Mouse (Mus musculus) kidney, adult 18-20 months (tissue): ENCODE data around the gene Map3k9.

Source experiments
- DNase-seq: peaks from one replicate; pipeline ENCODE4 v3.0.0; 2021

Gene Map3k9

DNA sequence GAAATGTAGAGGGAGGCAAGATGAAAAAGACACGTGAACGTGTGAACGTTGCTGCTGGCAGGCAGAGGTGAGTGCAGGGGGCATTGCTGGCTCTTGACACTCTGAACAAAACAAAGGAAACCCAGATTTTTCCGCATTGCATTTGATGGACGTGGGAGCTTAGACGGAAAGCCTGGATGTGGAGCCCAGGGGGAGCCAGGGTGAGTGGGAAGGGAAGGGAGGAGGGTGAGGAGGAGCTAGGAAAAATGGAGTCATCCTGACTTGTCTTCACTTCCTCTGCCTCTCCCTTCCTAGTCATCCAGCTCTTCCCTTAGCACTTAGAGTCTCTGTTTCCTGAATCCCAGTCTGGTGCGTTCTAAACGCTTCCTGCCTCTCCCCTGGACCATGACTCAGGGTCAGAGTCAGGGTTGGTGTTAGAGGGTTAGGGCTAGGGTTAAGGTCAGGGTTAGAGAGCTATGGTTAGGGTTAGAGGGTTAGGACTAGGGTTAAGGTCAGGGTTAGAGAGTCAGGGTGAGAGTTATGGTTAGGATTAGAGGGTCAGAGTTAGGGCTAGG is 89.7 kb downstream of the Map3k9 start:
- DNase-seq: peak; percentile 10

DNA sequence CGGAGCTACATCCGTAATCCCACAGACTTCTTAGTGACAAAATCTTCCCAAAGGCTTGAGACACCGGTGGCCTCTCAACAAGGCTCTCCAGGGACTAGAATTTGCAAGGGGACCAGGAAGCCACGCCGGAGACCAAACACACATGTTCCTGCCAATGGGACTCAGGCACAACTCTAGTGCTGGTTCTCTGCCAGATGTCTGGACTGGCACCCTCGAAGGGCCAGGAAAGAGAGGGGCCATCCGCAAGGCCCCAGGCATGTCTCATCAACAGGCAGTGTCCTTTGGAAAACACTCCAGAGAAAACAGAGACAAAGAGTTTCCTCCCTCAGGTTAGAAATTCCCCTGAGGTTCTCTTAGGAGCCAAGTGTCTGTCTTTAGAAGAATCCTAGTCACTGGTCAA is 90.2 kb downstream of the Map3k9 start:
- peak; percentile 8 for DNase-seq

DNA sequence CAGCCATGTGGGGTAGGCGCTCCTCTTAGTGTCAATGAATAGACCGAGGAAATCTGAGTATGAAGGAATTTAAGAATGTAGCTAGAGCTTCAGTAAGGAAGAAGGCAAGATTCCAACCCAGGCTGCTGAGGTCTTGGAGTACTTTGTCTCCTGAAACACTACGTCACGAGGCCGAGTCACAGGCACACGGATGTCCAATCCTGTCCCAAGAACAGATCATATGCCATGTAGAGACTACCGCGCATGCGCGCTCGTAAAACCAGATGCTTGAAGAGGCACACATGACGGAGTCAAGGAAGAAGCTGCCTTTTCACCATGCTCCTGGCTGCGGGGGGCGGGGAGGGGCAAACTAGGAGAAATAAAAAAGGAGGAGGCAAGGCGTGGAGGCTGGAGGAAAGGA is 90.9 kb downstream of the Map3k9 start:
- DNase-seq: no peak

DNA sequence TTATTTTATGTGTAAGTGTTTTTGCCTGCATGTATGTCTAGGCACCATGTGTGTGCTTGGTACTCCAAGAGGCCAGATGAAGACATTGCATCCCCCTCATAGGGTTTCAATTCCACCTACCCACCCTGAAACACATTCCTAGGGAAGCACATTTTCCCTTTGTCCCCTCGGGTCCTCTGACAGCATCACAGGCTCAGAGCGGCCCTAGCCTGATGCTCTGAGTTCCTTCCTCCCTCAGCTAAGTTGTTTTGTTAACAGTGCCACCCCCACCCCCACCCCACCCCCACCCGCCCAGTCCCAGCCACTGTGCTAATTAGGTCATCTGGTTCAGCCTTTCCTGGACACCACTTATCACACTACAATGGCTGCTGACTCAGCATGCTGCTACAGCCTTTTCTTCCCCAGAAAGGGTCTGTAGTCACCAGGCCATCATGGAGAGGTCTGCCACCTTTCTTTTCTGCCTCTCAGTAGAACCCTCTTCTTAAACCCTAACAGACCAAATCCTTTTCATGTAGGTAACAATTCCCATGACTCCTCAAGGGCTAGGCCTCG is 91.4 kb downstream of the Map3k9 start:
- no peak for DNase-seq

DNA sequence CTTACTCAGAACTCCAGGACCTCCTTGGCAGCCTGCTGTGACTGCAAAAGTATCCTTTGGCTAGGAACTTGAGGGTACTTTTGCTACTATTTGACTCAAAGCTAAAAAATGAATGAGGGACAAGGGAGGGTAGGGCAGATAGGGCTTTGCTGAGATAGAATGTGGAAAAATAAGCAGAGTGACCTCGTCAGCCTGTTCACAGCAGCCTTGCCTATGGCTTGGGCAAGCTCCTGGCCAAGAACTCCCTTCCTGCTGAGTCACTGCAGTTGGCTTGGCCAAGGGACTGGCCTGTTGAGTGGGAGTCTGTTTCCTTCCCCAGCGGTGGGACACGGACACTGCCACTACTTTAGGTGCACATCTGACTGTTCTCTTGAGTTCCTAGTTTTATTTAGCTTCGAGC is 92.4 kb downstream of the Map3k9 start:
- no peak for DNase-seq

DNA sequence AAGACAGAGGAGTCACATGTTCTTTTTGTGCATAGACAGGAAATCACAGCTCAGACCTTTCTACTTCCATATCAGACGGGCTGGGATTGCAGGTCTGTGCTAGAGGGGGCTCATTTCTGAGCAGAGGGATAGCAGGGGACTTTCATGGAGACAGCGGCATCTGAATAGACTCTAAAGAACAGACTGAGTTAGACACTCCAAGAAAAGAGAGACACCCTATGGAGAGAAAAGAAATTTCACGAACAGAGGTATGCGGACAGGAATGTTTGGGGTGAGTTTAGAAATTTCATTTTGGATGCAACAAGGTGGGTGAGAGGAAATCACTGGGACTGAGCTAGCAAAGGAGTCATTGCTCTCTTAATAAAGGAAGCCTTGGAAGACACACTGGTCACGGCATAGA is 93.1 kb downstream of the Map3k9 start:
- no peak for DNase-seq

DNA sequence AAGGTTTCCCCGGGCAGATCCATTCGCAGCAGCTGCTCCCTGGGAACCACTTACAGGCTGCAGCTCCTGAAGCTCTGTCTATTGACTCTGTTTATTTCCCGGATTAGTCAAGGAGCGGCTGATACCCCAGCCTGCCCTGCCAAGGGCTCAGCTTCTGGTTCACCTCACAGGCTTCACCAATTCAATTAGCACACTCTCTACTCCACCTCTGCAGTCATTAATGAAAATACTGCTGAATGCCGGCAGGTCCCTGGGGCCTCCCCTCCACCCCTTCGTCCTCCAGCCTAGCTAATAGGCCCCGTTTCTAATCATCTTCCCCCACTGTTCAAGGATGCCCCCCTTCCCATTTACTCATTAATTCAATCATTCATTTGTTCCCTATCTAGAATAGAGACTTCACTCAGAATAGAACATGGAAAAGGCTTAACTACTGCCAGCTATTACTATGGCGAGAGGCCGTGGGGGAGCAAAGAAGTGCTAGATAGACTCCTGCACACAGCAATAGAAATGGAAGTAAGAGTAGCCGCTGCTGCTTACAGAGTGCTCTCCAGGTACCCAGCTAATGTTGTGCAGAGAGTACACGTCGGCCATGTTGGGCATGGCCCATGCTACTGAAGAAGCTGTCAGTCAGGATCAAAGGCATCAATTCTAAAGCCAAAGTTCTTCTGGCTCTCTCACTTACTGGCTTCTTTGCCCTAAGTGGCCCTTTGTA is 94.4 kb downstream of the Map3k9 start:
- DNase-seq: no peak

DNA sequence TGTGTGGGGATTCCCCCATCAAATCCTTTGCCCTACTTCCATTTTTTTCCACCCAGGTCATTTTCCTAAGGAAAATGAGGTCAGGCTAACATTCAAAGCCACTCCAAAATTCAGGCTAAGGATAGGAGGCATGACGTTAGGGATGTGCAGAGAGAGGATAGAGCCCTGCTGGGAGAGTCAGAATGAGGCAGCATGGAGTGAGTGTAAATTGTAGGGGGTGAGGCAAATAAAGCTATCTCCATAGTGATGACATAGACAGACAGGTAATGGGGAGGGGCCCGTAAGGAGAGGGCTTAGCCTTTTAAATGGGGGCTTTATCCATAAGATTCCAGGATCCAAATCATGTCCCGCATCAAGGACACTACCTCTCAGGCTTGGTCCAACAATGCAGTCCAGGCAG is 95.0 kb downstream of the Map3k9 start:
- DNase-seq: no peak

DNA sequence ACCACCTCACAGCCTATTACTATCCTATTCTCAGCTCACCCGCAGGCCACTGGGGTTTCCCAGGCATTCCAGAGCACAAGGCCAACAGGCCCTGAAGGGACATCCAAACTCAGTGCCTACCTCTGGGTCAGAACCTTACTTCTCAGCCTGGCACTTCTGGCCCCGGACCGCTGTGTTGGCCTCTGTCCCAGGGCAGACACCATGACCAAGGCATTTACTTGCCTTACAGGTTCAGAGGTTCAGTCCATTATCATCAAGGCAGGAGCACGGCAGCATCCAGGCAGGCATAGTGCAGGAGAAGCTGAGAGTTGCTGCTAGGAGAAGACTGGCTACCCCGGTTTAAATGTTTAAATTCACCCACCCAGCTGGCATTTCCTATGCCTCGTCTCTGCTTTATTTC is 96.9 kb downstream of the Map3k9 start:
- DNase-seq: no peak

DNA sequence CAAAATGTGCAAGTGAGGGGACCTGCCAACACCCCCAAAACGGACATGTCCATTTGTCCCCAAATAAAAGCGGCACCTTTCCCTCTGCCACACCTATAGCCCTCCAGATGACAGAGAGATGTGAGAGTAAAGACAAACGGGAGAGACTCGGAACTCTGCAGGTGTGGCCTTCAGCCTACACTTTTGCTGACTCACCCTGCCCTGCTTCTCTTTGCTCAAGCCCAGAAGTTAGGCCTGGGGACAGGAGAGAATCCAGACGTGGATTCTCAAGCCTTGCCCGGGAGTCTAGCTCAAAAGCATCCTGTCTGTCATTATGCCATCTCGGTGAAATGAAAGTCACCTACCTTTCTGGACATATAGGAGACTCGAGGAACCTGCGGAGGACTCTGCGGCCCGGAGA is 97.6 kb downstream of the Map3k9 start:
- DNase-seq: no peak

DNA sequence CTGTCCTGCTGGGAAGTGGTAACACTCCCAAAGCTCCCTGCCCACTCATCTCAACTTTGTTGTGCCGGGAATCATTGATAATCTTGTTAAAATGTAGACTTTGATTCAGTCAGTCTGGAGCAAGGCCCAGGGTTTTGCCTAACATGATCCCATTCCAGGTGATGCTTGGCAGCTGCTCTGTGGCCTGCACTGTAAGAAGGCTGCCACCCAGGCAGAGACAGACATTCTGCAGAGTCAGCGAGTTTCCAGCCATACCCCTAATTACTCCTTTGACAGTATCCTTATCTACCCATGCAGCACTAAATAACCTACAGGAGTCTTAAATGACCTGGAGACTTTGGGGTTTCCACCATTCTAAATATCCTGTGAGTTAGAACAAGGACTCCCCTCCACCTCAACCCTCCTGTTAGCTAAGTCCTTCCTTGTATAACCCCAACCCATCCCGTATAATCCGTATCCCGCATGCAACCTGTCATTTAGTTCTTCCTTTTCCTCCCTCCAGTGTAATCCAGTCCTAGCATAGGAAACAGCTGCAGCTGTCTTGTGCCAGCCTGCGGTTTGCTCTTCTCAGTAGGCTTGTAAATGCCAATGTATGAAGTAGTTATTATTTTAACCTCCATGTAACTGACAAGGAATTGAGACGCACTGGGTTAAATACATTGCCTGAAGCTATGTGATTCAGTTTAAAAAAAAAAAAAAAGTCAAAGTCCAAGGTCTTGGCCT is 101.0 kb downstream of the Map3k9 start:
- no peak for DNase-seq

DNA sequence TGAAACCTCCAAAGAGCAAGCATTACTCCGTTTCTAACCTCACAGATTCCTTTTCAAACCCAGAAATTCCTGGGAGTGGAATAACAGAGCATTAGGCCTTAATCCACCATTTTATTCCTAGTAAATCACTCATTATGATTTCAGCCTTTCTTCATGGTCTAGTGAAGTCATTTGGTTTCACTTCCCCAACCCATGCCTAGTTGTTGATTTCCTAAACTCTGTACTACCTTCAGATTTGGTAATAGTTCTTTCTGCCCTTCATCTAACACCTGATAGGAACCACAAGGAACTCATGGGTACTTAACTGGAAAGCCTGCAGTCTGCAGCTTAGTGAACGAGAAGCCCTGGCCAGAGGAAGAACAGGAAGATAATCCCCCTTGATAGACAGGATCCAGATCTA is 105.4 kb downstream of the Map3k9 start:
- no peak for DNase-seq
